Mouse (Mus musculus): ENCODE data around the gene Cfap61.

Cfap61 gene

DNA sequence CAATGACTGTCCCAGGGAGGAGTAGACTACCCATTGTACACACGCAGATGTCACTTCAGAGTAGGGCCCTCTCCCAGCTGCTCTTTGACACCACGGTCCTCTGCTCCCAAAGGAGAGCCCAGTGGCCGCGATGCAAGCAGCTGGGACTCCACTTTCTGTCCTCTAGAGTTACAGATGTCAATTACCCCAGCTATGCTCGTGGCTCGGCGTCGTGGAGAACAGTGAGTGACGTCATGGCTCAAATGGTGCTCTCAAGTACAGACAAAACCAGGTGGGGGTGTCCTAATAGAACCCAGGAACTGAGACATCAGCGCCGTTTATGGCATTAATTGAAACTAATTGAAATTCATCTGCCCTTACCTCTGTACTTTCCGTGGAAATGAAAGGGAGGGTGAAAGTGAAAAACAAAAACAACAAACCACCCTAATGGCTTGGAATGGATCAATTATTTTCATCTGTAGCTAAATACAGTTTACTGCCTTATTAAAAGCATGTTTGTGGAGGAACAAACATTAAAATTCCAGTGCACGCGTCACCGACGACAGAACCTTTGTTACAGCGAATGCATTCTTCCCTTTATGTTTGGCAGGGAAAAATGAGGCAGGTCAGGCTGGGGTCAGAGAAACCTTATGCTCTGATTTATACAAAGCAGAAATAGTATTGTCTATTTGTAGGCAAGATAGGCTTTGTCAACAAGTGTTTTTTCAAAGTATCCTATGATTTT, 182.8 kb downstream of the Cfap61 start:
- TF ChIP-seq NANOG (IDR thresholded peaks at IDR 0.05; ENCODE audit: borderline replicate concordance, low read length) = no peak
- no peak for TF ChIP-seq CTCF (conservative IDR thresholded peaks at IDR 0.05; ENCODE audit: low read length)
- TF ChIP-seq POU5F1 (IDR thresholded peaks at IDR 0.05; ENCODE audit: borderline replicate concordance, low read length) = no peak
- H3K36me3 ChIP-seq (ENCODE audit: insufficient read depth, low read length) = no peaks in the 10 kb centered on the region
- no peaks in the 10 kb centered on the region for H3K9me3 ChIP-seq (ENCODE audit: low read length)
- H3K4me3 ChIP-seq (replicated peaks; ENCODE audit: low read length) = no peak overlapping the region
- no peaks in the 10 kb centered on the region for H3K27me3 ChIP-seq (ENCODE audit: insufficient read depth, low read length)
- H3K4me1 ChIP-seq (replicated peaks; ENCODE audit: low read depth, low read length) = no peaks in the 10 kb centered on the region

DNA sequence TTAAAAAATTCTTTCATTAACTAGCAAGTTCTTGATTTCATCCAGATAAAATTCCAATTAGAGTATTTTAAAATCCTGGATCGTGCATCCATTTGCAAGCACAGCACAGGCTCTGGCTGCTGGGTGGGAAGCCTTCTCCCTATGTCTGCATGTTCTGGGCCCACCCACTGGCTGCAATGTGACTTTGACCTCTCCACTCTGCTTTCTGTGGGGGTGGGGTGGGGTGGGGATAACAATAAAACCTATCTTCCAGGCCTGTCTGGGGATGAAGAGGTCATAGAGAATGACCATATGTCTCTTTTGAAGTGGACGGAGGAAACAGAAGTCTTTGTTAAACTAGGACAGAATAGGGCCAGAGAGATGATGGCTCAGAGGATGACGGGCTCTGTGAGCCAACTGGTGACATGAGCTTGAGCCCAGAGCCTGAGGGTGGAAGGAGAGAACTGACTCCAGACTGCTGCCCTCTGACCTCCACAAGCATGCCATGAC, 183.4 kb downstream of the Cfap61 start:
- no peaks in the 10 kb centered on the region for H3K27me3 ChIP-seq (ENCODE audit: insufficient read depth, low read length)
- TF ChIP-seq NANOG (IDR thresholded peaks at IDR 0.05; ENCODE audit: borderline replicate concordance, low read length) (no peak), POU5F1 (IDR thresholded peaks at IDR 0.05; ENCODE audit: borderline replicate concordance, low read length) (no peak), CTCF (conservative IDR thresholded peaks at IDR 0.05; ENCODE audit: low read length) (no peak)
- no peaks in the 10 kb centered on the region for H3K36me3 ChIP-seq (ENCODE audit: insufficient read depth, low read length)
- no peaks in the 10 kb centered on the region for H3K4me1 ChIP-seq (replicated peaks; ENCODE audit: low read depth, low read length)
- no peaks in the 10 kb centered on the region for H3K9me3 ChIP-seq (ENCODE audit: low read length)
- no peak overlapping the region for H3K4me3 ChIP-seq (replicated peaks; ENCODE audit: low read length)

DNA sequence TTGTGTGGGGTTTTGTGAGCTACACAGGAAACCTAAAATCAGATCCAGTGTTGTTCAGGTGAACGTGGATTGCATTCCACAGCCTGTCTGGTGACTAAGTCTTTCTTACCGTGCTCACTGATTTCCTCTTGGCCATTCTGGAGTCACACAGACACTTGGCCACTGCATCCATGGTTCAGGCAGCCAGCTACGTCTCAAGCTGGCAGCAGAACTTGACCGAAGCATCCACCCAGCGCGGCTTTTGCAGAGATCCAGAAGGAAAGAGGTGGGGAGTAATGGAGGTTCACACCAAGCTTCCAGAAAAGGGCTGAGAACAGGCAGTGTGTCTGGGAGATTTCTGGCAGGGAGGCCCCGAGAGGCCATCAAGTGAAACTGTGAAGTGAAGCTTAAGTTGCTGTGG, 187.0 kb downstream of the Cfap61 start:
- H3K4me1 ChIP-seq (replicated peaks; ENCODE audit: low read depth, low read length) = no peaks in the 10 kb centered on the region
- TF ChIP-seq CTCF (conservative IDR thresholded peaks at IDR 0.05; ENCODE audit: low read length) = no peak
- TF ChIP-seq NANOG (IDR thresholded peaks at IDR 0.05; ENCODE audit: borderline replicate concordance, low read length) = no peak
- TF ChIP-seq POU5F1 (IDR thresholded peaks at IDR 0.05; ENCODE audit: borderline replicate concordance, low read length) = no peak
- H3K9me3 ChIP-seq (ENCODE audit: low read length) = no peaks in the 10 kb centered on the region
- H3K27me3 ChIP-seq (ENCODE audit: insufficient read depth, low read length) = no peaks in the 10 kb centered on the region
- H3K36me3 ChIP-seq (ENCODE audit: insufficient read depth, low read length) = no peaks in the 10 kb centered on the region
- no peak overlapping the region for H3K4me3 ChIP-seq (replicated peaks; ENCODE audit: low read length)

DNA sequence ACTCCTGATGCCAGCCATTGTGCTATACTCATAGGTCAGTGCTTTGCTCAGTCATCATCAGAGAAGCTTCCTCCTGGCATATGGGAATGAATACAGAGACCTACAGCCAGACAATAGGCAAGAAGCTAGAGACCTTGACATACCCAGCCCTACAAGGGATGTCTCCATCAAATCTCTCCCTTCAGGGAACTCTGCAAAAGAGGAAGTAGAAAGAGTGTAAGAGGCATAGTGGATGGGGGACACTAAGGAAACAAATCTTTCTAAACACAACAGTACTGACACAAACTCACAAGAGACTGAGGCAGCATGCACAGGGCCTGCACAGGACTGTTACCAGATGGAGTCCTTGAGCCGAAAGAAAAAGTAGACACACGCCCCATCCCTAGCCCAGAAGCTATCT, 190.5 kb downstream of the Cfap61 start:
- no peaks in the 10 kb centered on the region for H3K27me3 ChIP-seq (ENCODE audit: insufficient read depth, low read length)
- H3K9me3 ChIP-seq (ENCODE audit: low read length) = no peaks in the 10 kb centered on the region
- TF ChIP-seq POU5F1 (IDR thresholded peaks at IDR 0.05; ENCODE audit: borderline replicate concordance, low read length) (no peak), NANOG (IDR thresholded peaks at IDR 0.05; ENCODE audit: borderline replicate concordance, low read length) (no peak), CTCF (conservative IDR thresholded peaks at IDR 0.05; ENCODE audit: low read length) (no peak)
- no peaks in the 10 kb centered on the region for H3K36me3 ChIP-seq (ENCODE audit: insufficient read depth, low read length)
- no peaks in the 10 kb centered on the region for H3K4me1 ChIP-seq (replicated peaks; ENCODE audit: low read depth, low read length)
- H3K4me3 ChIP-seq (replicated peaks; ENCODE audit: low read length) = no peak overlapping the region

DNA sequence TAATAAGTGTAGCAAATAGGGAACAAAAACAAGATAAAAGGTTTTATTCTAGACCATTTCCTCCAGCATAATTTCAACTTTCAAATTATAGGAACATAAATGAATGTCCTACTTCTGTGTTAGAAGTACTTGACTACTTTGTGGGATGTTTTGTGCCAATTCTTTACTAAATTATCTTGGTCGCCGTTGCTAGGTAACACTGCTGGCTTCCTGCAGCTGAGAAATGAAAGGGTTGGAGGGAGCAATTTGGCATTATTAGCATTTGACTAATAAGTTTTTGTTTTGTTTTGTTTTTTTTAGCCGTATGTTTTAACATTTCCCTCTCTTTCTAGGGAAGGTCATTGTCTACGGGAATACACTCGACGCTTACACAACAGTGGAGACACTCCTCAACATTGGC, 194.0 kb downstream of the Cfap61 start:
- no peak overlapping the region for H3K4me3 ChIP-seq (replicated peaks; ENCODE audit: low read length)
- H3K9me3 ChIP-seq (ENCODE audit: low read length) = peaks cover 29% of the 10 kb centered on the region
- TF ChIP-seq POU5F1 (IDR thresholded peaks at IDR 0.05; ENCODE audit: borderline replicate concordance, low read length) (no peak), CTCF (conservative IDR thresholded peaks at IDR 0.05; ENCODE audit: low read length) (no peak), NANOG (IDR thresholded peaks at IDR 0.05; ENCODE audit: borderline replicate concordance, low read length) (no peak)

DNA sequence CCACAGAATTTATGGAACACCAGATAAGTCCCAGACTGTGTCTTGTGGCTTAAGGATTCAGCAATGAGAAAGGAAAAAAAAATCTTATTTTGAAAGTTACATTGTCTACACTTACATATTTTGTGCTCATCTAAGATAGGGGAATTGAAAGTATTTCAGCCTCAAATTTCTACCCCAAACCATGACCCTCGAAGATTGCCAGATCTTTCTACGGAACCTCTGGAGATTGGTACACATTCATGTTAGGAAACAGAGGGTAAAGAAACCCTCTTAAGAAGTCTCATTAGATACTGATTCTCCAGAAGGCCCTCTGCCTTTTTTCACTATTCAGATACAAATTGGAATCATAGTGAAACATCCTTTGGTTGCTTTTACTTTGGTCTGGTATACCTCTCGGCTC, 195.9 kb downstream of the Cfap61 start:
- Histone ChIP-seq H3K9me3 (ENCODE audit: low read length) (peaks cover 48% of the 10 kb centered on the region), H3K36me3 (ENCODE audit: insufficient read depth, low read length) (no peaks in the 10 kb centered on the region), H3K27me3 (ENCODE audit: insufficient read depth, low read length) (no peaks in the 10 kb centered on the region), H3K4me3 (replicated peaks; ENCODE audit: low read length) (no peak overlapping the region), H3K4me1 (replicated peaks; ENCODE audit: low read depth, low read length) (no peaks in the 10 kb centered on the region)
- no peak for TF ChIP-seq POU5F1 (IDR thresholded peaks at IDR 0.05; ENCODE audit: borderline replicate concordance, low read length)
- no peak for TF ChIP-seq NANOG (IDR thresholded peaks at IDR 0.05; ENCODE audit: borderline replicate concordance, low read length)
- TF ChIP-seq CTCF (conservative IDR thresholded peaks at IDR 0.05; ENCODE audit: low read length) = no peak

More for the DNA sequence above, 194.0 kb downstream of the Cfap61 start:
- H3K36me3 ChIP-seq (ENCODE audit: insufficient read depth, low read length) = no peaks in the 10 kb centered on the region
- H3K4me1 ChIP-seq (replicated peaks; ENCODE audit: low read depth, low read length) = no peaks in the 10 kb centered on the region
- no peaks in the 10 kb centered on the region for H3K27me3 ChIP-seq (ENCODE audit: insufficient read depth, low read length)

DNA sequence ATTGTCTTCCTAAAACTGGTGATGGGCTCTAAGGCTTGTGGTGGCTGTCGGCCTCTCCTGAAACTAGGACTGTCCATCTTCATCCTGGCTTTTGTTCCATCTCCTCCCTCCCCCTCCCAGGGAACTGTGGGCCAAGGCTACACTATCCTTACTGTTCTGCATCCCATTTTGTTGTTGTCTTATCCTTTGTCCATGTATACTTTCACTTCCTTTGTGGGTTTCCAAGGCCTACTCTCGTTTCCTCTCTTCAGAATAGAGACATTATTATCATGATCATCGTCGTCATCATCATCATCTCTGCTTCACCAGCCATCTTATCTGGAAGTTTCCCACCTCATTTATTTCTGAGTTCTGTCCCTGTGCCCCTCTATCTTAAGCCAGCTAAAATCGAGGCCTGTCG, 199.7 kb downstream of the Cfap61 start:
- Histone ChIP-seq H3K36me3 (ENCODE audit: insufficient read depth, low read length) (no peaks in the 10 kb centered on the region), H3K4me3 (replicated peaks; ENCODE audit: low read length) (no peak overlapping the region), H3K9me3 (ENCODE audit: low read length) (peaks cover 62% of the 10 kb centered on the region), H3K27me3 (ENCODE audit: insufficient read depth, low read length) (no peaks in the 10 kb centered on the region), H3K4me1 (replicated peaks; ENCODE audit: low read depth, low read length) (no peaks in the 10 kb centered on the region)
- TF ChIP-seq CTCF (conservative IDR thresholded peaks at IDR 0.05; ENCODE audit: low read length) (no peak), POU5F1 (IDR thresholded peaks at IDR 0.05; ENCODE audit: borderline replicate concordance, low read length) (no peak), NANOG (IDR thresholded peaks at IDR 0.05; ENCODE audit: borderline replicate concordance, low read length) (no peak)

DNA sequence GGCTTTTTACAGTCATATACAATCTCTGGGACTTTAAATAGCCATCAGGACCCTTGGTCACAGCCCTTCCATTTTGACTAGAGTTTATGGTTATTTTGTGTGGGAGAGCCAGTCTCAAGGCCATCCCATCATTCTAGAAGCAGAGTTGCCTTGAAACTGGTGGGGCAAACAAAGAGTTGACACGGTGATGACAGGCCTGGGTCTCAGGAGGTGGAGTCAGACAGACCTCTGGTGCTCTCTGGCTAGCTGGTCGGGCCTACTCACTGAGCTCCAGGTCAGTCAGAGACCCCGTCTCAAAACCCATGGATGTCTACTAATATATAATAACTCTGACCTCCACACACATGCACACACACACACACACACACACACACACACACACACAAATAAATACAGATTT, 206.1 kb downstream of the Cfap61 start:
- Histone ChIP-seq H3K4me3 (replicated peaks; ENCODE audit: low read length) (no peak overlapping the region), H3K9me3 (ENCODE audit: low read length) (peaks cover 55% of the 10 kb centered on the region), H3K27me3 (ENCODE audit: insufficient read depth, low read length) (no peaks in the 10 kb centered on the region), H3K4me1 (replicated peaks; ENCODE audit: low read depth, low read length) (no peaks in the 10 kb centered on the region), H3K36me3 (ENCODE audit: insufficient read depth, low read length) (no peaks in the 10 kb centered on the region; the same call in 1 of the 2 replicates)
- TF ChIP-seq POU5F1 (IDR thresholded peaks at IDR 0.05; ENCODE audit: borderline replicate concordance, low read length) = no peak

DNA sequence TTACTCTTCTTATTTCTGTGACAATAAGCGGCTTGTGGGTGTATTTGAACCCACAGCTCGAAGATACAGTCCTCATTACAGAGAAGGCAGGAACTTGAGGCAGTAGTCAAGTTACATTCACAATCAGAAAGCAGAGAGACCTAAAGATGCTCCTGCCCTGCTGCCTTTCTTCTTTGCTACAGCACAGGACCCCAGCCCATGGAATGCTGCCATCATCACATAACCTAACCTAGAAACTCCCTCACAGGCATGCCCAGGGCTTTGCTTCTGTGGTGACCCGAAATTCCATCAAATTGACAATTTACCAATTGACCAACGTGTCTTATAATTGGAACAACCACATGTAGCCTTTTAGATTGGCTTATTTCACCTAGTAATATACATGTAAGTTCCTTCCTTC, 212.7 kb downstream of the Cfap61 start:
- peaks cover 14% of the 10 kb centered on the region for H3K9me3 ChIP-seq (ENCODE audit: low read length)
- TF ChIP-seq NANOG (IDR thresholded peaks at IDR 0.05; ENCODE audit: borderline replicate concordance, low read length) = no peak
- no peak for TF ChIP-seq CTCF (conservative IDR thresholded peaks at IDR 0.05; ENCODE audit: low read length)
- no peak for TF ChIP-seq POU5F1 (IDR thresholded peaks at IDR 0.05; ENCODE audit: borderline replicate concordance, low read length)
- no peaks in the 10 kb centered on the region for H3K4me1 ChIP-seq (replicated peaks; ENCODE audit: low read depth, low read length)
- H3K36me3 ChIP-seq (ENCODE audit: insufficient read depth, low read length) = no peaks in the 10 kb centered on the region
- no peaks in the 10 kb centered on the region for H3K27me3 ChIP-seq (ENCODE audit: insufficient read depth, low read length)
- H3K4me3 ChIP-seq (replicated peaks; ENCODE audit: low read length) = no peak overlapping the region

Measured in E14TG2a.4 (cell line).